Mouse (Mus musculus) lung, postnatal 0 days (tissue): Measurements from ENCODE around the gene Diexf. TPM values are rescaled to one million over a fixed set of nuclear protein-coding genes. Genes with fewer than 3 reads are reported as not detected.

Experiments used
- ATAC-seq: fragments of 200-750 bp; cut with Nextera tagmentation; 2 replicates; pipeline ENCODE4 v1.8.0; 2017; ENCODE audit warnings: moderate library complexity
- DNase-seq: peaks from one replicate; pipeline ENCODE4 v3.0.0-alpha.2; 2016; ENCODE audit warnings: low spot score
- H3K27ac ChIP-seq: fragments of 300-500 bp; sonication (generic); 2 replicates; pipeline ENCODE4 v1.5.1; 2014; ENCODE audit warnings: antibody characterized with exemption, mild to moderate bottlenecking, low read length, mixed read lengths
- H3K27me3 ChIP-seq: fragments of 300-500 bp; sonication (generic); replicated peaks from 2 replicates; pipeline ENCODE4 v1.6.1; 2014; ENCODE audit warnings: low read length, mixed read lengths; ENCODE audit not compliant: insufficient read depth
- H3K36me3 ChIP-seq: fragments of 300-500 bp; sonication (generic); 2 replicates; pipeline ENCODE4 v1.6.1; 2014; ENCODE audit warnings: low read length, mixed read lengths; ENCODE audit not compliant: insufficient read depth
- H3K4me1 ChIP-seq: fragments of 300-500 bp; sonication (generic); 2 replicates; pipeline ENCODE4 v1.6.1; 2014; ENCODE audit warnings: antibody characterized with exemption, low read depth, low read length, mixed read lengths; ENCODE audit not compliant: insufficient read depth
- H3K4me2 ChIP-seq: fragments of 300-500 bp; sonication (generic); replicated peaks from 2 replicates; pipeline ENCODE4 v1.6.1; 2014; ENCODE audit warnings: low read depth, mild to moderate bottlenecking, low read length, moderate library complexity, mixed read lengths
- H3K4me3 ChIP-seq: fragments of 300-500 bp; sonication (generic); 2 replicates; pipeline ENCODE4 v1.5.1; 2014; ENCODE audit warnings: low read depth, low read length
- H3K9ac ChIP-seq: fragments of 300-500 bp; sonication (generic); replicated peaks from 2 replicates; pipeline ENCODE4 v1.6.1; 2014; ENCODE audit warnings: low read depth, mild to moderate bottlenecking
- H3K9me3 ChIP-seq: fragments of 300-500 bp; sonication (generic); 2 replicates; pipeline ENCODE4 v1.6.1; 2016; ENCODE audit warnings: low read length, mixed read lengths
- CTCF ChIP-seq: IDR thresholded peaks from 2 replicates; pipeline ENCODE4 v1.5.1; 2016; ENCODE audit warnings: antibody characterized with exemption, mild to moderate bottlenecking
- EP300 ChIP-seq: IDR thresholded peaks from 2 replicates; pipeline ENCODE4 v1.6.1; 2016; ENCODE audit warnings: antibody characterized with exemption, mild to moderate bottlenecking, control low read depth
- WGBS: fragments of 180-500 bp; shearing (Covaris S2); extraction: QIAGEN DNeasy Blood & Tissue Kit; methylation state at CpG from one replicate; pipeline ENCODE4 v1.1.7; 2014; 5-methylcytosine and 5-hydroxymethylcytosine counted together
- polyA plus RNA-seq: library from polyadenylated mRNA; unstranded; fragments of >200 nt; fragmentation: Nextera tagmentation; extraction: Ambion mirVana; gene quantifications from 2 replicates; pipeline ENCODE4 v1.2.1, GENCODE M21; 2015

Diexf gene
- polyA plus RNA-seq, 1 experiment from 2014 or later: 2.5 TPM

DNA sequence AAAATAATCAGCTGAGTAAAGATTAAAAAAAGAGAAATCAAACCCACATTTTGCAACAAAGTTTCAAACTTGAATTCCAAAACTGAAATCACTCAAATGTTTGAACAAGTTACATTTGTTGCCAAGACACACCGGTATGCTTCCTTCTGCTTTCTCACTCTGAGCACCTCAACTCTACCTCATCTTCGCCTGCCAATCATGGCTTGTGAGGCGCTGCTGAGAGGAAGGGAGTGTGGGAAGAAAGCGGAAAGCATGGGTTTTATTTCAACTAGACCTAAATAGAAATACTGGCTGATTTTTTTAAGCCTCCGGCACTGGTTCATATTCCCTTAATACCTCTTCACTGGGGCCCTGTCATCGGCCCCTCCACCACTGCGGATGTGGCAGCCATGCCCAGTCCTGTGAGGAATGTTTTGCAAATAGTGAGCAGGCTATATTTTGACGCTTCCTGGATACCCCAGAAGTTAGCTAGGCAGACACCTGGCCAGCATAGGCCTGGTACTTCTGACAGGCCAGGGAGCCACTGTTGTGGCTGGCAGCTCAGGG lies 12.5 kb upstream of the Diexf start:
- DNase-seq (no peak), ATAC-seq (no peak)
- no peak overlapping the region for H3K4me3 ChIP-seq
- no peaks in the 10 kb centered on the region for H3K36me3 ChIP-seq
- no peaks in the 10 kb centered on the region for H3K9me3 ChIP-seq
- H3K27ac ChIP-seq: no peak overlapping the region
- H3K27me3 ChIP-seq: no peaks in the 10 kb centered on the region
- no peaks in the 10 kb centered on the region for H3K4me1 ChIP-seq
- H3K4me2 ChIP-seq: no peak overlapping the region
- 75% methylated on average over 8 of the region's 8 CpGs for WGBS
- TF ChIP-seq EP300 (no peak), CTCF (no peak)
- H3K9ac ChIP-seq: no peak overlapping the region

DNA sequence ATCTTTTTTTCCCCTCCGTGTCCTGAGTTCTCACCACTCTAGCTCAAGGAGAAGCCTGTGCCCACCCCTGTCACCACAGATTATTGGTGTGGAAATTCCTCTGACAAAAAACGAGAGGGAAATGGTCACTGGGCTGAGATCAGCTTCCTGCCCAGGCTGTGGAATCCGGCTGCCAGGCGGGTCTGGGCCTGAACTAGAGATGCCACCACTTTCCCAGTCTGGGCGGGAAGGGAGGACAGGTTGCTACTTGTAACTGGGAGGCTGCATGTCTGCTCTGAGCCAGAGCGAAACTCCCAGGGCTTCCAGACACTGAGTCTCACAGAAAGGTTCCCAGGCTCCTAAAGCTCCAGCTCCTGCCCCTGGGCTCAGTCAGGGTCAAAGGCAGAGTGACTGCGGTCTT lies 11.0 kb upstream of the Diexf start:
- WGBS: 63% methylated on average over 7 of the region's 7 CpGs
- Histone ChIP-seq H3K9ac (no peak overlapping the region), H3K27ac (no peak overlapping the region), H3K4me2 (no peak overlapping the region), H3K4me3 (no peak overlapping the region), H3K4me1 (no peaks in the 10 kb centered on the region), H3K27me3 (no peaks in the 10 kb centered on the region), H3K9me3 (no peaks in the 10 kb centered on the region), H3K36me3 (no peaks in the 10 kb centered on the region)
- DNase-seq (no peak), ATAC-seq (no peak)
- TF ChIP-seq EP300 (no peak), CTCF (no peak)

DNA sequence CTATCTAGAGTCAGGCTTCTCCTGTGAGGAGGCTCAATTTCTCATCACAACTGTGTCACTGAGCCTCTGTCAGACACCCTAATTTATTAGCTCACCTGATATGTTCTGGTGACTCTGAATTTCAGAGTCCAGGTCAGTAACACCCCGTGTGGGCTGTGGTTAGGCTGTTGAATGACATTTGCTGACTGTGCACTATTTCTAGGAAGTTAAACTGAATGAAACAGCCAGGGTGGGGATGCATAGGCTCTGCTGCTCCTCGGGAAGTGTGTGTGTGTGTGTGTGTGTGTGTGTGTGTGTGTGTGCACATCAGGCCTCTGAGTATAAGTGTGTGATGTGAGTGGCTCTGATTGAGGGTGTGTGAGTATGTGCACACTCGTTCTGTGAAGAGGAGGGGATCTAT lies 8.6 kb upstream of the Diexf start:
- no peak overlapping the region for H3K27ac ChIP-seq
- peak; percentile 3; the same call in 1 of the 2 replicates for ATAC-seq

DNA sequence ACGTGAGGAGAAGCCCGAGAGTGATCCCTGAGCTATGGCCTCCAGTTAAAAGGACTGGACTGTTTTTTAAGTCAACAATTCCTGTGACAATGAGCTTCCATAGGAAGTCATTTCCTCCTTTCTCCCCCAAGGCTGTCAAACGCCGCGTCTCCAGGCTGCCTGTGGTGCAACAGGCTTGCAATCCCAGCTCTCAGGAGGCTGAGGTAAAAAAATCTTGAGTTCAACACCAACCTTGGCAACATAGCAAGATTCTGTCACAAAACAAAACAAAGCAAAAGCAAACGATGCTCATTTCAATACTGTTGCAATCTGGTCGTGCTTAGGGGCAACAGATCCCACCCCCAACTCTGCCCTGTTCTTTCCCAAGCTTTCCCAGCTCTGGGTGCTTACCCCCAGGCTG lies 8.0 kb upstream of the Diexf start:
- Histone ChIP-seq H3K4me1 (no peaks in the 10 kb centered on the region), H3K9me3 (no peaks in the 10 kb centered on the region), H3K9ac (no peak overlapping the region), H3K4me3 (no peak overlapping the region), H3K36me3 (no peaks in the 10 kb centered on the region), H3K27me3 (no peaks in the 10 kb centered on the region), H3K4me2 (no peak overlapping the region), H3K27ac (no peak overlapping the region)
- no peak for TF ChIP-seq EP300
- TF ChIP-seq CTCF: no peak
- DNase-seq (peak; percentile 35), ATAC-seq (0 out of 2 replicates have a peak, but pooled peaks have one; percentile 26)
- WGBS: 12% methylated on average over 7 of the region's 7 CpGs

More for the DNA sequence above, 8.6 kb upstream of the Diexf start:
- no peaks in the 10 kb centered on the region for H3K9me3 ChIP-seq
- H3K9ac ChIP-seq: no peak overlapping the region
- H3K4me1 ChIP-seq: no peaks in the 10 kb centered on the region
- 34% methylated on average over 3 of the region's 3 CpGs for WGBS
- DNase-seq: no peak
- H3K4me2 ChIP-seq: no peak overlapping the region
- no peak overlapping the region for H3K4me3 ChIP-seq
- no peaks in the 10 kb centered on the region for H3K27me3 ChIP-seq
- H3K36me3 ChIP-seq: no peaks in the 10 kb centered on the region
- TF ChIP-seq EP300 (no peak), CTCF (no peak)

DNA sequence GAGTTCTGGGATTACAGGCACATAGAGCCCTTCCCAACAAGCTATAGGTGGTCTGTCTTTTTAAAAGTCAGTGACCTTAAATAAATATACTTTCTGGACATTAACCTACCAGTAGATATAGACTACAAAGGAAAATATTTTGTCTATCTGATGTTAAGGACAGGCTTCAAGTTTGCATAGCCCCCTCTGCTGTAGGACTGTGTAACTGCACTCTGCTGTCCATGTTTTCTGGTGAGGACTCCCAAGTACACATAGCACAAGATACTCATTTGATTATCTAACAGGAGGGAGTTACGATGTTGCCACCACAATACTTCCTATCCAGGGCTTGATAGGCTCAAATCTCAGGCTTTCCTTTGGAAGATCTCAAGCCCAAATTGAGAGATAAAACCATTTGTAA lies 3.7 kb upstream of the Diexf start:
- H3K27me3 ChIP-seq: no peaks in the 10 kb centered on the region
- H3K4me3 ChIP-seq: no peak overlapping the region
- no peaks in the 10 kb centered on the region for H3K36me3 ChIP-seq
- H3K27ac ChIP-seq: no peak overlapping the region
- no peak for DNase-seq
- H3K4me1 ChIP-seq: no peaks in the 10 kb centered on the region; the same call in 1 of the 2 replicates
- H3K9me3 ChIP-seq: no peaks in the 10 kb centered on the region
- no peak for TF ChIP-seq EP300
- TF ChIP-seq CTCF: peak; percentile 54
- H3K4me2 ChIP-seq: no peak overlapping the region
- ATAC-seq: no peak
- WGBS: 88% methylated on average over 1 of the region's 1 CpGs
- no peak overlapping the region for H3K9ac ChIP-seq

DNA sequence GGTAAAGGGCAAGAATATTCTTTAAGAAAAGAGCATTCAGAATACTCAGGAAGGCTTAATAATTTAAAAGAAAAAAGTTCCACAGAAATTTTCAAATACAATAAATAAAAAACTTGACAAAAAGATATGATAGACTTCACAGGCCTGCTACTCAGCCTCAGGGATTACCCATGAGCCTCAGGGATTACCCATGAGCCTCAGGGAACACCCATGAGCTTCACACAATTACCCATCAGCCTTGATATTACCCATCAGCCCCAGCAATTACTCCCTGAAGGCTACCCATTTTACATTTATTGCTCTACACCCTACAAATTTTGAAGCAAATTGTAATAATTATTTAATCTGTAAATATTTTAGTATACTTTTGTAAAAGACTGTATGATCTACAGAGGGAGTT lies 2.3 kb upstream of the Diexf start:
- Histone ChIP-seq H3K4me1 (no peaks in the 10 kb centered on the region; the same call in 1 of the 2 replicates), H3K9me3 (no peaks in the 10 kb centered on the region), H3K9ac (no peak overlapping the region), H3K27me3 (no peaks in the 10 kb centered on the region), H3K36me3 (no peaks in the 10 kb centered on the region), H3K4me2 (no peak overlapping the region), H3K27ac (no peak overlapping the region), H3K4me3 (no peak overlapping the region)
- TF ChIP-seq EP300: no peak
- no peak for TF ChIP-seq CTCF
- ATAC-seq: no peak
- no peak for DNase-seq
